Mouse (Mus musculus): Measurements from ENCODE around the gene Spryd3. TPM values are rescaled to one million over a fixed set of nuclear protein-coding genes. Genes with fewer than 3 reads are reported as not detected.
A peak's percentile ranks its signal among the peaks of the same experiment; 100 is the strongest.

Spryd3 gene
- polyA plus RNA-seq, 2 experiments from 2014 or later: 19.5 to 42.0 TPM

DNA sequence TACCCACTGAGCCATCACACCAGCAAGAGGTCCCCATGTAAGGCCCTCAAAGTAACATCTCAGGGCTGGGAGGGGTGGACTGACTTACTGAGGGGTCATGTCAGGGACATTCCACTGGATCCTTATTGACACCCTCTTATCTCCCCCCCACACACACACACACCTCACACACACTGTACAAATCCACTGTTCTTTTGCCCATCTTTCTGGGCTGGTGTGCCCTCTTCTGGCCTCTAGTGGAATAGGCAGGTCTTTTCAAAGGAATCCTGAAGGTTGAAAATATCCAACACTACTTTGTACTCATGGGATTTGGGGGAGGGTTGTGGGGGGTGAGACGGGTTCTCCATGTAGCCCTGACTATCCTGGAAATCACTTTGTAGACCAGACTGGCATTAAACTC lies 10.8 kb upstream of the Spryd3 start:
- peak; percentile 34 for ATAC-seq

- ATAC-seq: no peak
These were observed 10.1 kb upstream of the Spryd3 start for GRCm38 (mm10) chr15:102146089-102146488.

GRCm38 (mm10) chr15:102145330-102145729 lies 9.3 kb upstream of the Spryd3 start:
- ATAC-seq: no peak

DNA sequence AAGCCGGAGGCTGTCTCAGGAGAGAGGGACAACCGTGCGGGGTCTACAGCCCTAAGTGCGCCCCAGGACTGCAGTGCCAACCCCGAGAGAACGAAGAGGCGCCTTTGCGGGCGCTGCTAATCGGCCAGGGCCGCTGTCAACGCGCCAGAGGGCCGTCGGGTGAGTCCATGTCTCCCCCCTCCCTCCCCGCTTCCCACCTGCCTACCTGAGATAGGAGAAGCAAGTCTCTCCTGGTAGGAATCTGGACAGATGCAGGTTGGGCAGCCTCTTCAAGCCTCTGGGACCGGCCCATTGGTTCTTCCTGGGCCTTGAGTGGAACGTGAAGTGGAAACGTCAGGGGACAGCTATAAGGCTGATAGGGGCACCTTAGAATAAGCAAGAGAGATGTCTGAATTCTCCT lies 8.7 kb upstream of the Spryd3 start:
- ATAC-seq: no peak

DNA sequence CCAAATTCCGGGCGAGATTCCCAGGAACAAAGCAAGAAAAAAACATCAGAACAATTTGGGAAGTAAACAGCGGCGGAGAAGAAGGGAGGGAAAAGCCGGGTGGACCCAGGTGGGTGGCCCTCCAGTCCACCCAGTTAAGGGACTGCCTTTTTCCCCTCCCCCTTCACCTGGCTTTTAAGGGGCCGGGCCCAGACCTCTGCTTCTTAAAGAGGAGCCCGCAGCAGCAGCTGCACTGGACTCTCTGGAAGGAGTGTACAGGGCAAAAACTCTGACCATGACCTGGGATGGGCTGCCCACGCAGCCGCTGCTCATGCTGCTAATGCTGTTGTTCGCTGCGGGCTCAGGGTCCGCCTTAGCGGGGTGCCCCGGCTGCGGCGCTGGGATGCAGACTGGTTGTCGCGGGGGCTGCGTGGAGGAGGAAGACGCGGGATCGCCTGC lies 8.3 kb upstream of the Spryd3 start, which contains the start of gene Igfbp6:
TSS of gene Igfbp6 (plus strand) at position 89 of the 438 bp plus-strand sequence.
- no peak for ATAC-seq

DNA sequence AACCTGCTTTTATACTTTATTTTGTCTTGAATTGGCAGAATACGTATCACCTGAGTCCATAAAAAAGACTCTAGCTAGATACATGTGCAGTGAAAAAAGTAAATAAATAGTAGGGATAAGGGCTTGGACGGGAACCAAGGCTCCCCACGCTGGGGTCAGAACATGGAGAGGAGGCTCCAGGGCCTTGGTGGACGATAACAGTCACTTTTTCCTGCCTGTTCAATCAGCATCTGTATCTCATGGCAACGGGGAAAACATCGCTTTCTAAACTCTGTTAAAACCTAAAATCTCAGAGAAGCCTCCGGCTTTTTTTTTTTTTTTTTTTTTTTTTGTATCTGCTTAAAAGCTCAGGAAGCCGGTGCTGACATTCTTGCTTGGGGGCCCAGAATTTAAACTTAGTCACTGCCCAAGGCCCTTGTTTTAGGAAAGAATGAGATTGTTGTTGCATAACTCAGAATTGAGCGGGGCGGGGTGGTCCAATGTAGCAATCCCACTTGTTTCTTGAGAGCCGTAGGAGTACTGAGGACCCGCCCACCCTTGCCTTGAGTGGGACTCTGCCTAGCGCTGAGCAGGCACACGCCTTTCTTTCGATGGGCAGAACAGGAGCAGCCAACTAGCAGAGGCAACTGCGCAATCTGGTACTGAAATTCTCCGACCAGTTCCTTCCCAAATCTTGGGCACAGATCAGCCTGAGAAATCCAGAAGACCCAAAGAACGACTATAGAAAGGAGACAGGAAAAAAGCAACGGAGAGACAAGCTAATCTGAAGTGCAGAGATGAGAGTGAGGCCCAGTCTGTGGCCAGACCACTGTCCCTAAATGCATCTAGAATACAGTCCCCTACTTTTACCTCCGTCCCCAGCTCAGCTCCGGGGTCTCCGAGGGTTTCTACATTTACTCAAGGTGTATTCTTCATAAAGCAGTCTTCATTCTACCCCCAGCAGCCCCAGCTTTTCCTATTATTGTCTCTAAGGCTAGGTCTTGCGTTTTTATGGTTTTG lies 7.2 kb upstream of the Spryd3 start:
- no peak for ATAC-seq

DNA sequence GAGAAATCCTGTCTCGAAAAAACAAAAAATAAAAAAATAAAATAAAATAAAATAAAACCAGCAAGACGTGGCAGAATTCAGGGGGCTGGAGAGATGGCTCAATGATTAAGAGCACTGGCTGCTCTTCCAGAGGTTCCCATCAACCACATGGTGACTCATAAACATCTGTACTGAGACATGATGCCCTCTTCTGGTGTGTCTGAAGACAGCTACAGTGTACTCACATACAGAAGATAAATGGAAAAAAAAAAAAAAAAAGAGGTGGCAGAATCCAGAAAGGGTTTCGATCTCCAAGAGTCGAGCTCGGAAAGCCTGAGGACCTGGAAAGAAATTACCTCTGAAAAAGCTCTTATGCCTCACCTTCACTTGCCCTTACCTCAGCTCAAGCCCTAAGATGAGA lies 5.1 kb upstream of the Spryd3 start:
- no peak for ATAC-seq

DNA sequence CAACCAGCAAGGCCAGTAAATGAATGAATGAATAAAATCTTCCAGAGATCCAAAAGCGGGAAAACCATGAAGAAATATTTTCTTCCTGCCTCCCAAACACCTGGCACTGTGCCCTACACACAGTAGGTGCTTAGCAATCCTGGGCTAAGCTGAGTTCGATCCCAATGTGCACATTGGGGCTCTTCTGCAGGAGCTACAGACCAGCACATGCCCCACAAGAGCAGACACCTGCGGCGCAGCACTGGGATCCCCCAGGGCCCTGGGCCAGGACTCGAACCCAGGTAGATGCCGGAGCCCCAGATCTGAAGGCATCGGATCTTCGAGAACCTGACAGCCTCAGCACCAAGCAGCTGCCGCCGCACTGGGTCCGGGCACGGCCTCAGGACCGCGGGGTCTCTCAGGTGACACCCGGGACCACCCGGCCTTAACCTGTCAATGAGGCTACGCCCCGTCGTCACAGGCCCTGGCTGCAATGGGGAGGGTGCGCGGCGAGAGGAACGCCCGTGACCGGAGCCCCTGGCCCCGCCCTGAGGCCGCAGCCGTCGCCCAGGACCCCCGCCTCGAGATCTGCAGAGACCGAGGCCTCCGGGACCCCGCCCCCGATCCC lies 409 bp downstream of the Spryd3 start:
- no peak for ATAC-seq

- ATAC-seq: no peak
These were observed 1.3 kb downstream of the Spryd3 start for GRCm38 (mm10) chr15:102134709-102135108.

DNA sequence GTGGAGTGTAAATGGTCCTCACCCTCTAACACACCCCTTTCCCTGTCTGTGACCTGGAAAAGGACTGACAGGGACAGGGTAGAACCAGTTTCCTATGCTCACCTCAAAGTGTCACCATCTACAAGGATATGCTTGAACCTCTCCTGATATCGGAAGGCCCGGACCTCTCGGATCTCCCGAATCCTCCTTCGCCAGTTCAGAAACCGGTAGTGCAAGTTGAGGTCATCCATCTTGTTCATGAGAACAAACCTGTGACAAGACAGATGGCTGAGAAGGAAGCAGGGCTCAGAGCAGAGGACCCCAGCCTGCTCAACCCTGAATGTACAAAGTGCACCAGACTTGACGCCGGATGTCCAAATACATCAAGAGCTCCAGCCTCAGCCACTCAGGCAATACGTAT lies 2.7 kb downstream of the Spryd3 start:
- no peak for ATAC-seq

GRCm38 (mm10) chr15:102126303-102126702 lies 9.7 kb downstream of the Spryd3 start:
- ATAC-seq: no peak

- ATAC-seq: no peak
These were observed 15.5 kb downstream of the Spryd3 start for GRCm38 (mm10) chr15:102120530-102120929.

DNA sequence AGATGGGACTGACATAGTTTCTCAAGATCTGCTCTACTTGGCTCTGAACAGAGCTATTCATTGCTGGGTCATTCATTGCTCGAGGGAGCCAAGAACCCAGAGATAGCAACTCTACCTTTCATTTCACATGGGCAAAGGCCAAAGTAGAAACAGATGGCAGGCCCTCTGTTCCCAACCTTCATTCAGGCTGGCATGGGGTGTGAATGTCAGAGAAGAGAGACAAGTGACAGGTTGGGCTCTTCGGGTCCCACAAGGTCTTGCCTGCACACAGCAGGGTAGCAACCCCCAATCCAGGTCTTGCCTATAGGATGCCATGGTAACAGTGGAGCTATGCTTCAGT lies 16.2 kb downstream of the Spryd3 start:
- no peak for ATAC-seq

GRCm38 (mm10) chr15:102119121-102119830 lies 16.8 kb downstream of the Spryd3 start:
- ATAC-seq: no peak

- ATAC-seq: no peak
These were observed 17.4 kb downstream of the Spryd3 start for GRCm38 (mm10) chr15:102118591-102118990.

GRCm38 (mm10) chr15:102117461-102118443 lies 18.3 kb downstream of the Spryd3 start:
- ATAC-seq: no peak

DNA sequence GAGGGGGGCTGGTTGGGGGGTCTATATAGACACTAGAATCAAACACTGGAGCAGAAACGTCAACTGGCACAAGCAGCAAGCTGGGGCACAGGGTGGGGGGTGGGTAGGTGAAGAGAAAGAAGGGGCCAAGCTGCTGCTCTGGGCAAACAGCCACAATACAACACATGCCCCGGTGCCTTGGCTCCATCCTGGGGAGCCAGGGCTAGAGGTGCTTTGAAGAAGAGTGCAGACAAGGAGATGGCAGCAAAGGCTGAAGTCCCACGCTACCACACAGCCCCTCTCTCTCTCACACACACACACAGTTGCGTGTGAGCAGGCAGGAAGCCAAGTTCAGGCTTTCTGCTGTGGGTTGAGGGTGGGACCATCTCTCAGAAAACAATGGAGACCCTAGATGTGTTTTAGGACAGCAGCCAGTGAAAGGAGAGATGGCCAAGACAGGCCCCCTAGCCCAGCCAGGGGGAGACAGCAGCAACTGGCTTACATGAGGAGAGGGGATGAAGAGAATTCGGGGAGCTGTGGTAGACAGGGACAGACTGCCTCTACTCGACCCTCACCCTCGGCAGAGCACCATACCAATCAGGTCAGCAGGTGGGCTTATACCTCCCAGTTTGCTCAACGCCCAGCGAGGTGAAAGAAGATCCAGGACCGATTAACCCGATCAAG lies 19.1 kb downstream of the Spryd3 start:
- ATAC-seq: no peak

- peak; percentile 98 for ATAC-seq
These were observed 20.3 kb downstream of the Spryd3 start for GRCm38 (mm10) chr15:102115731-102116231.

GRCm38 (mm10) chr15:102114651-102115260 lies 21.3 kb downstream of the Spryd3 start:
- no peak for ATAC-seq

- no peak for ATAC-seq
These were observed 22.4 kb downstream of the Spryd3 start for GRCm38 (mm10) chr15:102113674-102114073.

- no peak for ATAC-seq
These were observed 23.2 kb downstream of the Spryd3 start for GRCm38 (mm10) chr15:102112827-102113226.

Measured in activated CD4-positive, CD25-positive, alpha-beta regulatory T cell, adult 4 months (primary cell).